Mouse (Mus musculus) layer of hippocampus, adult 9-11 months (tissue): ENCODE results near the gene Arhgap21.
A peak's percentile ranks its signal among the peaks of the same experiment; 100 is the strongest.
"Not testable (repeated sequence)": the region's sequence is repeated elsewhere in the genome, so short reads cannot be mapped to it uniquely, and the experiment has no call there.

Experiments used
- DNase-seq: peaks from one replicate; pipeline ENCODE4 v3.0.0; 2022

The Arhgap21 gene

GRCm38 (mm10) chr2:20939367-20939766 lies 29.3 kb downstream of the Arhgap21 start:
- DNase-seq = no peak

GRCm38 (mm10) chr2:20936609-20937221 lies 32.0 kb downstream of the Arhgap21 start:
- DNase-seq = no peak

- no peak for DNase-seq
These were observed 34.3 kb downstream of the Arhgap21 start for GRCm38 (mm10) chr2:20934406-20934805.

GRCm38 (mm10) chr2:20932748-20933313 lies 35.9 kb downstream of the Arhgap21 start:
- peak; percentile 27 for DNase-seq

GRCm38 (mm10) chr2:20931761-20932160 lies 36.9 kb downstream of the Arhgap21 start:
- DNase-seq = not testable (repeated sequence)

- DNase-seq = no peak
These were observed 40.2 kb downstream of the Arhgap21 start for GRCm38 (mm10) chr2:20928454-20928853.

GRCm38 (mm10) chr2:20924938-20925337 lies 43.7 kb downstream of the Arhgap21 start:
- DNase-seq = no peak

GRCm38 (mm10) chr2:20922366-20922765 lies 46.3 kb downstream of the Arhgap21 start:
- no peak for DNase-seq

GRCm38 (mm10) chr2:20921558-20921957 lies 47.1 kb downstream of the Arhgap21 start:
- no peak for DNase-seq

GRCm38 (mm10) chr2:20921021-20921420 lies 47.7 kb downstream of the Arhgap21 start:
- no peak for DNase-seq

GRCm38 (mm10) chr2:20914531-20915320 lies 54.0 kb downstream of the Arhgap21 start:
- DNase-seq = no peak

- no peak for DNase-seq
These were observed 55.7 kb downstream of the Arhgap21 start for GRCm38 (mm10) chr2:20913019-20913415.

- DNase-seq = no peak
These were observed 56.2 kb downstream of the Arhgap21 start for GRCm38 (mm10) chr2:20912348-20913018.

- no peak for DNase-seq
These were observed 58.2 kb downstream of the Arhgap21 start for GRCm38 (mm10) chr2:20910446-20910845.

GRCm38 (mm10) chr2:20909404-20909803 lies 59.3 kb downstream of the Arhgap21 start:
- no peak for DNase-seq

GRCm38 (mm10) chr2:20907291-20907690 lies 61.4 kb downstream of the Arhgap21 start:
- DNase-seq = no peak

- DNase-seq = no peak
These were observed 63.3 kb downstream of the Arhgap21 start for GRCm38 (mm10) chr2:20905411-20905810.

GRCm38 (mm10) chr2:20902981-20903645 lies 65.6 kb downstream of the Arhgap21 start:
- DNase-seq = no peak

- DNase-seq = no peak
These were observed 66.8 kb downstream of the Arhgap21 start for GRCm38 (mm10) chr2:20901916-20902315.

GRCm38 (mm10) chr2:20899301-20899700 lies 69.4 kb downstream of the Arhgap21 start:
- no peak for DNase-seq

GRCm38 (mm10) chr2:20898684-20899083 lies 70.0 kb downstream of the Arhgap21 start:
- peak; percentile 85 for DNase-seq

- no peak for DNase-seq
These were observed 72.2 kb downstream of the Arhgap21 start for GRCm38 (mm10) chr2:20896446-20896845.
